Mouse (Mus musculus) E14TG2a.4 (cell line): Measurements from ENCODE around the gene Gm960.
A peak's percentile ranks its signal among the peaks of the same experiment; 100 is the strongest.

Experiments
- H3K27me3 ChIP-seq: 2 replicates; pipeline ENCODE4 v1.6.1; 2014; ENCODE audit warnings: low read length, control low read depth; ENCODE audit not compliant: insufficient read depth
- H3K36me3 ChIP-seq: 2 replicates; pipeline ENCODE4 v1.6.1; 2014; ENCODE audit warnings: low read length, control low read depth; ENCODE audit not compliant: insufficient read depth
- H3K4me1 ChIP-seq: replicated peaks from 2 replicates; pipeline ENCODE4 v1.6.1; 2014; ENCODE audit warnings: low read depth, low read length, control low read depth
- H3K4me3 ChIP-seq: replicated peaks from 2 replicates; pipeline ENCODE4 v1.5.1; 2014; ENCODE audit warnings: mild to moderate bottlenecking, low read length
- H3K9me3 ChIP-seq: 2 replicates; pipeline ENCODE4 v1.6.1; 2014; ENCODE audit warnings: low read length, control low read depth
- CTCF ChIP-seq: conservative IDR thresholded peaks from 2 replicates; pipeline ENCODE4 v1.5.1; 2014; ENCODE audit warnings: low read length
- NANOG ChIP-seq: IDR thresholded peaks from 2 replicates; pipeline ENCODE4 v1.6.1; 2014; ENCODE audit warnings: borderline replicate concordance, low read length, mixed read lengths
- POU5F1 ChIP-seq: IDR thresholded peaks from 2 replicates; pipeline ENCODE4 v1.6.1; 2014; ENCODE audit warnings: low read length, borderline replicate concordance

Gm960 gene

GRCm38 (mm10) chr19:4739762-4740161 lies 41.3 kb upstream of the Gm960 start:
- TF ChIP-seq NANOG (no peak), CTCF (no peak), POU5F1 (no peak)
- Histone ChIP-seq H3K27me3 (peaks cover 16% of the 10 kb centered on the region; the same call in 1 of the 2 replicates), H3K36me3 (peaks cover 46% of the 10 kb centered on the region), H3K9me3 (no peaks in the 10 kb centered on the region), H3K4me3 (no peak overlapping the region), H3K4me1 (peaks cover 11% of the 10 kb centered on the region)

- H3K4me1 ChIP-seq = peaks cover 11% of the 10 kb centered on the region
- H3K4me3 ChIP-seq = no peak overlapping the region
- no peak for TF ChIP-seq POU5F1
- no peak for TF ChIP-seq NANOG
- no peak for TF ChIP-seq CTCF
- no peaks in the 10 kb centered on the region for H3K9me3 ChIP-seq
- H3K36me3 ChIP-seq = peaks cover 47% of the 10 kb centered on the region
- H3K27me3 ChIP-seq = peaks cover 16% of the 10 kb centered on the region; the same call in 1 of the 2 replicates
These were observed 40.6 kb upstream of the Gm960 start for GRCm38 (mm10) chr19:4739053-4739452.

GRCm38 (mm10) chr19:4737866-4738265 lies 39.4 kb upstream of the Gm960 start:
- TF ChIP-seq CTCF (no peak), NANOG (no peak), POU5F1 (no peak)
- Histone ChIP-seq H3K4me3 (peak overlapping the region; percentile 73), H3K9me3 (no peaks in the 10 kb centered on the region), H3K4me1 (peaks cover 19% of the 10 kb centered on the region), H3K27me3 (peaks cover 20% of the 10 kb centered on the region; the same call in 1 of the 2 replicates), H3K36me3 (peaks cover 50% of the 10 kb centered on the region)

- Histone ChIP-seq H3K36me3 (peaks cover 27% of the 10 kb centered on the region), H3K27me3 (peaks cover 31% of the 10 kb centered on the region), H3K9me3 (no peaks in the 10 kb centered on the region), H3K4me3 (no peak overlapping the region), H3K4me1 (peaks cover 30% of the 10 kb centered on the region)
- no peak for TF ChIP-seq POU5F1
- TF ChIP-seq NANOG = no peak
- no peak for TF ChIP-seq CTCF
These were observed 34.6 kb upstream of the Gm960 start for GRCm38 (mm10) chr19:4733052-4733451.

GRCm38 (mm10) chr19:4729186-4729585 lies 30.7 kb upstream of the Gm960 start:
- TF ChIP-seq CTCF (no peak), POU5F1 (no peak), NANOG (no peak)
- H3K4me3 ChIP-seq = no peak overlapping the region

GRCm38 (mm10) chr19:4720671-4721244 lies 22.3 kb upstream of the Gm960 start:
- no peaks in the 10 kb centered on the region for H3K9me3 ChIP-seq
- H3K27me3 ChIP-seq = peaks cover 32% of the 10 kb centered on the region
- H3K4me1 ChIP-seq = peaks cover 78% of the 10 kb centered on the region
- H3K36me3 ChIP-seq = peaks cover 10% of the 10 kb centered on the region
- TF ChIP-seq CTCF (no peak), NANOG (no peak), POU5F1 (no peak)
- peak overlapping the region; percentile 73 for H3K4me3 ChIP-seq

More at GRCm38 (mm10) chr19:4729186-4729585, 30.7 kb upstream of the Gm960 start:
- H3K27me3 ChIP-seq = peaks cover 19% of the 10 kb centered on the region
- H3K4me1 ChIP-seq = peaks cover 41% of the 10 kb centered on the region
- peaks cover 31% of the 10 kb centered on the region for H3K36me3 ChIP-seq
- H3K9me3 ChIP-seq = no peaks in the 10 kb centered on the region

GRCm38 (mm10) chr19:4720112-4720511 lies 21.6 kb upstream of the Gm960 start:
- H3K4me3 ChIP-seq = peak overlapping the region; percentile 73; the same call in 1 of the 2 replicates
- no peaks in the 10 kb centered on the region for H3K9me3 ChIP-seq
- H3K36me3 ChIP-seq = peaks cover 7% of the 10 kb centered on the region; the same call in 1 of the 2 replicates
- peaks cover 38% of the 10 kb centered on the region for H3K27me3 ChIP-seq
- H3K4me1 ChIP-seq = peaks cover 81% of the 10 kb centered on the region
- TF ChIP-seq POU5F1 (no peak), NANOG (no peak), CTCF (no peak)

- Histone ChIP-seq H3K4me3 (peak overlapping the region; percentile 37; the same call in 1 of the 2 replicates), H3K27me3 (peaks cover 46% of the 10 kb centered on the region), H3K36me3 (0 out of 2 replicates have a peak, but pooled peaks cover 2% of the 10 kb centered on the region), H3K9me3 (no peaks in the 10 kb centered on the region), H3K4me1 (peaks cover 77% of the 10 kb centered on the region)
- TF ChIP-seq POU5F1 (no peak), NANOG (no peak), CTCF (no peak)
These were observed 20.9 kb upstream of the Gm960 start for GRCm38 (mm10) chr19:4719351-4719764.

- peak overlapping the region; percentile 37; the same call in 1 of the 2 replicates for H3K4me3 ChIP-seq
- peaks cover 70% of the 10 kb centered on the region for H3K4me1 ChIP-seq
- no peaks in the 10 kb centered on the region for H3K36me3 ChIP-seq
- peaks cover 52% of the 10 kb centered on the region for H3K27me3 ChIP-seq
- no peak for TF ChIP-seq CTCF
- TF ChIP-seq NANOG = no peak
- no peak for TF ChIP-seq POU5F1
- no peaks in the 10 kb centered on the region for H3K9me3 ChIP-seq
These were observed 20.2 kb upstream of the Gm960 start for GRCm38 (mm10) chr19:4718716-4719115.
